14 mouse cellular contexts compared by ENCODE assay signal in the genomic region with DNA sequence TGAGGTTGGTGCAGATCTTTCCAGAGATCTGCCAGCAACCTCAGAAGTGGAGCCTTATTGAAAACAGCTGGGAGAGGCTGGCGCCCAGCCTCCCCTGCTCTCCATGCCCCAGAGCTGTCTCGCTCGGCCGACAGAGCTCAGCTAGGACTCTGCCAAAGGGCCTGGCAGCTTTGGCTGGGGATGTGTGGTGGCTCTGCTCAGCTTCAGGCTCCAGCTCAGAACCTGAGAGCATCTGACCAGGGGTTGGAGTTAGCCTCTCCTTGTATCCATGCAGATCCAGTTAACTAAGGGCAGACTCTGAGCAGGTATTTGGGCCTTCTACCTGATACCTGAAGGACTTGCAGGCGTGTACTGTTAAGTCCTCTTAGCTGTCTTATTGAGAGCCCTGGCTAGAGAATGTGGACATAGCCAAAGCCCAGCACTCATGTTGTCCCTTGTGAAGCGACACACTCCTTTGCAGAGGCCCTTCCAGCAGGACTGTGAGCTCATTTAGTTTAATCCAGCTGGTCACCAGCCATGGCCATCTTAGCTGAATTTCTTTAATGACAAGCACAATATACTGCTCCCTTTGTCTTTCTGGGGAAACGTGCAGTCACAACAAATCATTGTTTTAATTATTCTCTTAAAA.
DNase-seq lines count a peak whose midpoint lies in the region; ATAC-seq and TF ChIP-seq lines count a peak whose summit lies in the region.
"Had no signal": no experiment of that assay in that cellular context is flagged by ENCODE, and none has a peak within 500 bp of the region (broad histone marks: within the 10 kb centered on the region; RNA-seq: fewer than 3 reads in every experiment).

No protein-coding gene starts in this region.

- no peak for TF ChIP-seq CTCF in gastrocnemius, adult 2 months (IDR thresholded peaks at IDR 0.05)

- 73% methylated on average over 7 of the region's 7 CpGs for WGBS in heart, embryonic 16.5 days
- 57% methylated on average over 7 of the region's 7 CpGs for WGBS in lung, embryonic 15.5 days

- intact Hi-C loops in gastrocnemius, adult 2 months (cut with DNase I): no loop called here

- H3K27me3 ChIP-seq in heart, embryonic 16.5 days (ENCODE audit: control insufficient read depth, insufficient read depth, low read length): no peaks in the 10 kb centered on the region
- H3K27me3 ChIP-seq in lung, embryonic 15.5 days: no peaks in the 10 kb centered on the region
- H3K27me3 ChIP-seq: liver, embryonic 13.5 days; midbrain, embryonic 12.5 days; neural tube, embryonic 12.5 days; stomach, embryonic 15.5 days had no signal

- no peak overlapping the region for H3K4me3 ChIP-seq in heart, embryonic 16.5 days (ENCODE audit: low read length)
- no peak overlapping the region for H3K4me3 ChIP-seq in gastrocnemius, adult 2 months
- H3K4me3 ChIP-seq in lung, embryonic 15.5 days: no peak overlapping the region
- H3K4me3 ChIP-seq: liver, embryonic 13.5 days; midbrain, embryonic 12.5 days; neural tube, embryonic 12.5 days; stomach, embryonic 15.5 days had no signal

- ATAC-seq in heart, embryonic 16.5 days (replicated peaks; ENCODE audit: extremely low read depth, insufficient read depth, low FRiP score): no peak
- peak; percentile 95 for ATAC-seq in lung, embryonic 15.5 days (ENCODE audit: borderline replicate concordance, extremely low read depth, low FRiP score, low TSS enrichment)

- no peak for DNase-seq in heart, adult 11 months
- DNase-seq in adipocyte (ENCODE audit: low spot score): peak; percentile 91
- DNase-seq in gastrocnemius, adult 2 months: peak; percentile 72
- DNase-seq in layer of hippocampus, postnatal 36 days: no peak
- DNase-seq in frontal cortex, postnatal 14 days (ENCODE audit: low spot score in 2 of 2): no peak
- DNase-seq in thymus, adult 18-20 months: no peak
- DNase-seq: adrenal gland, adult 8-10 months; liver, embryonic 13.5 days; retina, postnatal 1 day had no signal

- H3K27ac ChIP-seq in heart, embryonic 16.5 days (ENCODE audit: low read length): peak overlapping the region; percentile 16; the same call in 1 of the 2 replicates
- H3K27ac ChIP-seq in gastrocnemius, adult 2 months: no peak overlapping the region
- H3K27ac ChIP-seq in lung, embryonic 15.5 days: peak overlapping the region; percentile 88
- H3K27ac ChIP-seq: liver, embryonic 13.5 days; midbrain, embryonic 12.5 days; neural tube, embryonic 12.5 days; stomach, embryonic 15.5 days had no signal

- H3K4me1 ChIP-seq in heart, embryonic 16.5 days (ENCODE audit: control insufficient read depth, insufficient read depth, low read length): no peaks in the 10 kb centered on the region
- H3K4me1 ChIP-seq in lung, embryonic 15.5 days: peaks cover 33% of the 10 kb centered on the region
- H3K4me1 ChIP-seq: liver, embryonic 13.5 days; neural tube, embryonic 12.5 days; stomach, embryonic 15.5 days had no signal

- peaks cover 4% of the 10 kb centered on the region; the same call in 1 of the 2 replicates for H3K9me3 ChIP-seq in heart, embryonic 16.5 days (replicated peaks; ENCODE audit: control insufficient read depth, low read length)
- H3K9me3 ChIP-seq in lung, embryonic 15.5 days: no peaks in the 10 kb centered on the region
- H3K9me3 ChIP-seq: liver, embryonic 13.5 days; midbrain, embryonic 12.5 days; neural tube, embryonic 12.5 days; stomach, embryonic 15.5 days had no signal

- no peaks in the 10 kb centered on the region for H3K36me3 ChIP-seq in heart, embryonic 16.5 days (ENCODE audit: control insufficient read depth, insufficient read depth)
- H3K36me3 ChIP-seq in lung, embryonic 15.5 days: no peaks in the 10 kb centered on the region
- H3K36me3 ChIP-seq: liver, embryonic 13.5 days; midbrain, embryonic 12.5 days; neural tube, embryonic 12.5 days; stomach, embryonic 15.5 days had no signal

- no peak overlapping the region for H3K4me2 ChIP-seq in heart, embryonic 16.5 days (ENCODE audit: low read depth, low read length)
- H3K4me2 ChIP-seq in lung, embryonic 15.5 days: no peak overlapping the region
- H3K4me2 ChIP-seq: liver, embryonic 13.5 days; midbrain, embryonic 12.5 days; neural tube, embryonic 12.5 days; stomach, embryonic 15.5 days had no signal

- H3K9ac ChIP-seq in heart, embryonic 16.5 days (ENCODE audit: low read length): no peak overlapping the region
- no peak overlapping the region for H3K9ac ChIP-seq in lung, embryonic 15.5 days
- H3K9ac ChIP-seq: liver, embryonic 13.5 days; midbrain, embryonic 12.5 days; neural tube, embryonic 12.5 days; stomach, embryonic 15.5 days had no signal

Comparison
In these comparisons a context has a peak if more than half of its experiments do, and no peak if none do; other contexts are left out.
1. DNase-seq: peak in adipocyte (single experiment) and gastrocnemius, adult 2 months (single experiment); none in heart, adult 11 months (single experiment), layer of hippocampus, postnatal 36 days (0 of 2), frontal cortex, postnatal 14 days (0 of 2) and thymus, adult 18-20 months (0 of 2).